In the genomic region with DNA sequence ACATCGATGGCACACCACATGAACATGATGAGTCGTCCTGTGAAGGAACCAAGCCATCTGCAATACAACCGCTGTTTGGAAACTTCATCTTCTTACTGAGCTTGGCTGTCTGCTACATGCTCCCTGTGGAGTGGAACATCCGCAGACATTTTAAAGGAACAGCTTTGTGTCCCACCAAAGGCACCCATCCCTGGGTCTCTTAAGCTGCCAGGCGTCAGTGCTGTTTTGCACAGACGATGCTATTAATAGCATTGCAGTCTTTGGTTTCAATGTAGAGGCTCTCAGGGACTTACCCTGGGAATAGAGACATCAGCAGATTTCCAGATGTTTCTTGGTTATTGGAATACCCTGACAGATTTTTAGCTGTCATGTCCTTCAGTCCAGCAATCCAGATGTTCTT, we compare ENCODE assay signal across 40 mouse cellular contexts. TPM values are rescaled to one million over a fixed set of nuclear protein-coding genes. Genes with fewer than 3 reads are reported as not detected.
"Had no signal": no experiment of that assay in that cellular context is flagged by ENCODE, and none has a peak within 500 bp of the region (broad histone marks: within the 10 kb centered on the region; RNA-seq: fewer than 3 reads in every experiment).

No protein-coding gene starts in this region.

RNA-seq across cellular contexts. Expression of a gene that starts 56.9 kb away (rescaled TPM):
- total RNA-seq: left cerebral cortex, adult 2 months; left cerebral cortex, adult 8-10 months; left cerebral cortex, postnatal 10 days; left cerebral cortex, postnatal 14 days; left cerebral cortex, postnatal 25 days; left cerebral cortex, postnatal 36 days; left cerebral cortex, postnatal 4 days; liver, adult 2 months; megakaryocyte progenitor cell, adult 5-6 weeks; megakaryocyte, adult 5-6 weeks; megakaryocyte-erythroid progenitor cell, adult 5-6 weeks; midbrain, postnatal 0 days; monocyte, adult 5-6 weeks had no signal
- polyA plus RNA-seq: limb, embryonic 11.5 days; limb, embryonic 12.5 days; limb, embryonic 13.5 days; limb, embryonic 14.5 days; limb, embryonic 15.5 days; liver, adult 2 months; liver, embryonic 11.5 days; liver, embryonic 12.5 days; liver, embryonic 13.5 days; liver, embryonic 14.5 days; liver, embryonic 15.5 days; liver, embryonic 16.5 days; liver, postnatal 0 days; lung, adult 2 months; lung, embryonic 14.5 days; lung, embryonic 15.5 days; lung, embryonic 16.5 days; macrophage; midbrain, embryonic 10.5 days; midbrain, embryonic 11.5 days; midbrain, embryonic 12.5 days; midbrain, embryonic 13.5 days; midbrain, embryonic 14.5 days; midbrain, embryonic 15.5 days; midbrain, embryonic 16.5 days; midbrain, postnatal 0 days; myocyte; neural tube, embryonic 11.5 days; neural tube, embryonic 12.5 days had no signal
